Mouse (Mus musculus): ENCODE results near the gene Creb5. TPM values are rescaled to one million over a fixed set of nuclear protein-coding genes. Genes with fewer than 3 reads are reported as not detected.
"Not testable (repeated sequence)": the region's sequence is repeated elsewhere in the genome, so short reads cannot be mapped to it uniquely, and the experiment has no call there.

Gene Creb5
- total RNA-seq, 1 experiment = 1.1 TPM

DNA sequence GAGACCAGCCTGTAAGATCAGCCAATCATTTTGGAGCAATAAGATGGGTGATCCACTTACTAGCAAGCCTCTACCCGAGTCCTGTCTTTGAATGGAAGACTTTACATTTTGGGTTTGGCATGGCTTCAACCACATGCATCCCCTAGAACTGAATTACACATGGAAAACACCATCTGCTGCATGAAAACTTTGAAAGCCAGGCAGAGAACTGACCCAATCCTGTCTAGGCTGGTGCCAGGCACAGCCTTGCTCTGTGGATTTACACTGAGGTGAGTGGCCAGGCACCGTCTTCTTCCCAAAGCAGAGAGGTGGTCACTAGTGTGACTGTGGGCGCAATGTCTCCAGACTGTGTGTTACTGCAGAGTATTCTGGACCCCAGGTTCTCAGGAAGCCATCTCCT lies 109.4 kb downstream of the Creb5 start:
- H3K4me1 ChIP-seq (ENCODE audit: control insufficient read depth in 2 of 2, insufficient read depth in 2 of 2, low read length in 2 of 2, poor library complexity in 1 of 2) = no peaks in the 10 kb centered on the region

DNA sequence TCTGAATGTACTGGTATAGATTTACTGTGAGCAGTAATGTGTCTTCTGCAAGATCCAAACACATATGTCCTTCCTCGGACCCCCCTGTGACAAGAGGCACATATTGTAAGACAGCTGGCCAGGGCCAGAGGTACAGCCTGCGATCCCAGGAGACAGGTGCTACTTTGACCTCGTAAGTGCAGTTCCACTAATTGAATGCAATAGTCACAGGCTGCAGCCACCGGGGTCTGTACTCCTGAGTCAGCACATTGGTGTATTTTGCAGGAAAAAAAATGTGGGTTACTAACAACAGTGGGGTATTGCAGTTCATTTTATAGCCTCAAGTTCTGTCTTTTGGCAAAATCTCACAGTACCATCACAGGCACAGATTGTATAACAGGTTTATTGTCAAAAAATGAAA lies 110.7 kb downstream of the Creb5 start:
- Histone ChIP-seq H3K4me3 (ENCODE audit: insufficient read depth in 1 of 2, low read depth in 1 of 2, low read length in 2 of 2, poor library complexity in 1 of 2, severe bottlenecking in 1 of 2) (no peak overlapping the region), H3K4me1 (ENCODE audit: control insufficient read depth in 2 of 2, insufficient read depth in 2 of 2, low read length in 2 of 2, poor library complexity in 1 of 2) (no peaks in the 10 kb centered on the region), H3K9me3 (ENCODE audit: control insufficient read depth, insufficient read depth, low read depth, low read length) (no peaks in the 10 kb centered on the region), H3K9ac (ENCODE audit: insufficient read depth, low read depth, low read length, poor library complexity, severe bottlenecking) (no peak overlapping the region), H3K27ac (ENCODE audit: insufficient read depth, low read depth, low read length, poor library complexity, severe bottlenecking) (no peak overlapping the region), H3K36me3 (ENCODE audit: control insufficient read depth, insufficient read depth, low read length, poor library complexity, severe bottlenecking) (no peaks in the 10 kb centered on the region)
- no peak for DNase-seq (ENCODE audit: low read depth, low spot score)
- TF ChIP-seq ZC3H11A (IDR thresholded peaks at IDR 0.05; ENCODE audit: borderline replicate concordance, low read depth, low read length) (no peak), MAFK (IDR thresholded peaks at IDR 0.05; ENCODE audit: insufficient read depth, low read depth, low read length) (peak; percentile 60)
- in situ Hi-C loops (cut with MboI; ENCODE audit: low sequenced_read_pairs in 2 of 2, unreplicated experiment in 2 of 2) = no loop called here

More for the DNA sequence above, 109.4 kb downstream of the Creb5 start:
- TF ChIP-seq HCFC1 (IDR thresholded peaks at IDR 0.05; ENCODE audit: borderline replicate concordance, insufficient read depth, low read length) (no peak), ZC3H11A (IDR thresholded peaks at IDR 0.05; ENCODE audit: borderline replicate concordance, low read depth, low read length) (no peak), CHD2 (IDR thresholded peaks at IDR 0.05; ENCODE audit: low read depth, low read length) (no peak), ZNF384 (IDR thresholded peaks at IDR 0.05; ENCODE audit: low read depth, low read length) (no peak), MAFK (IDR thresholded peaks at IDR 0.05; ENCODE audit: insufficient read depth, low read depth, low read length) (no peak)
- no peak overlapping the region for H3K4me3 ChIP-seq (ENCODE audit: insufficient read depth in 1 of 2, low read depth in 1 of 2, low read length in 2 of 2, poor library complexity in 1 of 2, severe bottlenecking in 1 of 2)
- no peak overlapping the region for H3K9ac ChIP-seq (ENCODE audit: insufficient read depth, low read depth, low read length, poor library complexity, severe bottlenecking)
- no peak overlapping the region for H3K27ac ChIP-seq (ENCODE audit: insufficient read depth, low read depth, low read length, poor library complexity, severe bottlenecking)
- no peaks in the 10 kb centered on the region for H3K36me3 ChIP-seq (ENCODE audit: control insufficient read depth, insufficient read depth, low read length, poor library complexity, severe bottlenecking)
- no peaks in the 10 kb centered on the region for H3K9me3 ChIP-seq (ENCODE audit: control insufficient read depth, insufficient read depth, low read depth, low read length)
- no peak for DNase-seq (ENCODE audit: low read depth, low spot score)
- in situ Hi-C loops (cut with MboI; ENCODE audit: low sequenced_read_pairs in 2 of 2, unreplicated experiment in 2 of 2) = no loop called here

DNA sequence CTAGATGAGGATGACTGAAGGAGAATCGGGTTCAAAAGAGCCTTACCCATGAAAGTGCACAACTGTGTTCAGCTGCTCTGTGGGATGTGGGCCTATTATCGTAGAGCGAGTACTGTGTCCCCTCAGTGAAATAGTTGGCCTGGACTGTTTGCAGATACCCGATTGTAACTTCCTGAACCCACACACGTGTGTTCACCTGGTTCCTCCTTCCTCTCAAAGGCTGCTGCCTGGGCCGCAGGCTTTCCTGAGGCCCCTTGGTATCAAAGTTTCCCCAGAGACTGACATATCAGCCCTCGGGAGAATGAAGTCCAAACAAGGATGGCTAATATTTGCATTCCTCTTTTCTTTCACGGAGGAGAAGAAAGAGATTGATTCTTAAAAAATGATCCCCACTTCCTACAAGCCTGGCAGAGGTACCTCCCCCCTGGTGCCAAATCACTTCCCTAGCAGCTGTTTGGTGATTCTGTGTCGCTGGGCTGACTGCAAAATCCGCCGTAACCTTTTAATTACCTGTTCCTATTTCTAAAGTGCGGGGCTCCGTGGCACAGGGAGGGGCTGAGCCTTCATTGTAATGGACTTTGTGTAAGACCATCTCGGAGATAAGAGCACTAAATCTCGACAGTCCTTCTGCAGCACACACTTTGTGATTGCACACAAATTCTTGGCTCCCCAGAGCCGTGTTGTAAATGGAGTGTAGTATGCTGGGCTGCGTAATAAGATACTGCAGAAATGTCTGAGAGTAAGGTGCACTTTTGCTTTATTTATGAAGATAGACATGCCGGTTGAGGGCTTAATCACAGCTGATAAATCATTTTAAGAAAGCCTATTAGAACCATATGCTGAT lies 111.4 kb downstream of the Creb5 start:
- H3K4me1 ChIP-seq (ENCODE audit: control insufficient read depth in 2 of 2, insufficient read depth in 2 of 2, low read length in 2 of 2, poor library complexity in 1 of 2) = no peaks in the 10 kb centered on the region
- H3K9ac ChIP-seq (ENCODE audit: insufficient read depth, low read depth, low read length, poor library complexity, severe bottlenecking) = no peak overlapping the region
- in situ Hi-C loops (cut with MboI; ENCODE audit: low sequenced_read_pairs in 2 of 2, unreplicated experiment in 2 of 2) = no loop called here
- H3K9me3 ChIP-seq (ENCODE audit: control insufficient read depth, insufficient read depth, low read depth, low read length) = no peaks in the 10 kb centered on the region
- TF ChIP-seq ZC3H11A (IDR thresholded peaks at IDR 0.05; ENCODE audit: borderline replicate concordance, low read depth, low read length) = no peak
- TF ChIP-seq MAFK (IDR thresholded peaks at IDR 0.05; ENCODE audit: insufficient read depth, low read depth, low read length) = no peak
- TF ChIP-seq HCFC1 (IDR thresholded peaks at IDR 0.05; ENCODE audit: borderline replicate concordance, insufficient read depth, low read length) = no peak
- no peak for TF ChIP-seq CHD2 (IDR thresholded peaks at IDR 0.05; ENCODE audit: low read depth, low read length)
- TF ChIP-seq ZNF384 (IDR thresholded peaks at IDR 0.05; ENCODE audit: low read depth, low read length) = no peak
- DNase-seq (ENCODE audit: low read depth, low spot score) = no peak
- no peak overlapping the region for H3K4me3 ChIP-seq (ENCODE audit: insufficient read depth in 1 of 2, low read depth in 1 of 2, low read length in 2 of 2, poor library complexity in 1 of 2, severe bottlenecking in 1 of 2)
- no peaks in the 10 kb centered on the region for H3K36me3 ChIP-seq (ENCODE audit: control insufficient read depth, insufficient read depth, low read length, poor library complexity, severe bottlenecking)
- no peak overlapping the region for H3K27ac ChIP-seq (ENCODE audit: insufficient read depth, low read depth, low read length, poor library complexity, severe bottlenecking)

- no peaks in the 10 kb centered on the region for H3K36me3 ChIP-seq (ENCODE audit: control insufficient read depth, insufficient read depth, low read length, poor library complexity, severe bottlenecking)
- no peak overlapping the region for H3K4me3 ChIP-seq (ENCODE audit: insufficient read depth in 1 of 2, low read depth in 1 of 2, low read length in 2 of 2, poor library complexity in 1 of 2, severe bottlenecking in 1 of 2)
- H3K4me1 ChIP-seq (ENCODE audit: control insufficient read depth in 2 of 2, insufficient read depth in 2 of 2, low read length in 2 of 2, poor library complexity in 1 of 2) = no peaks in the 10 kb centered on the region
- no peak overlapping the region for H3K9ac ChIP-seq (ENCODE audit: insufficient read depth, low read depth, low read length, poor library complexity, severe bottlenecking)
- no peak for DNase-seq (ENCODE audit: low read depth, low spot score)
- H3K9me3 ChIP-seq (ENCODE audit: control insufficient read depth, insufficient read depth, low read depth, low read length) = no peaks in the 10 kb centered on the region
- TF ChIP-seq HCFC1 (IDR thresholded peaks at IDR 0.05; ENCODE audit: borderline replicate concordance, insufficient read depth, low read length) (no peak), CHD2 (IDR thresholded peaks at IDR 0.05; ENCODE audit: low read depth, low read length) (no peak), MAFK (IDR thresholded peaks at IDR 0.05; ENCODE audit: insufficient read depth, low read depth, low read length) (no peak), ZNF384 (IDR thresholded peaks at IDR 0.05; ENCODE audit: low read depth, low read length) (no peak), ZC3H11A (IDR thresholded peaks at IDR 0.05; ENCODE audit: borderline replicate concordance, low read depth, low read length) (no peak)
- in situ Hi-C loops (cut with MboI; ENCODE audit: low sequenced_read_pairs in 2 of 2, unreplicated experiment in 2 of 2) = no loop called here
- H3K27ac ChIP-seq (ENCODE audit: insufficient read depth, low read depth, low read length, poor library complexity, severe bottlenecking) = no peak overlapping the region
Observed at GRCm38 (mm10) chr6:53401364-53401763, 114.3 kb downstream of the Creb5 start.

DNA sequence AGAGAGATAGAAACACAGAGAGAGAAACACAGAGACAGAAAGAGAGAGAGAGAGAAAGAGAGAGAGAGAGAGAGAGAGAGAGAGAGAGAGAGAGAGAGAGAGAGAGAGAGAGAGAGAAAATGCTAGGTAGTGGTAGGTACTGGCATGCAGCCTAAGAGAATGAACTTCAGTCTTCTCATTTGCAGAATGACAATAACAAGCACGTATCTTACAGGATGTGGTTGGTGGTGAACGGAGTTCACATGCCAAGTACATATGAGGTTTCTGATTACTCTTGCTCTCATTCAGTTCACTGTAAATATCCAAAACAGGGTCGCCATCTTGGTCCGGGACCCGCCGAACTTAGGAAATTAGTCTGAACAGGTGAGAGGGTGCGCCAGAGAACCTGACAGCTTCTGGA lies 115.5 kb downstream of the Creb5 start:
- H3K36me3 ChIP-seq (ENCODE audit: control insufficient read depth, insufficient read depth, low read length, poor library complexity, severe bottlenecking); in situ Hi-C loops (cut with MboI; ENCODE audit: low sequenced_read_pairs in 2 of 2, unreplicated experiment in 2 of 2): not testable (repeated sequence)

More for the DNA sequence above, 115.5 kb downstream of the Creb5 start:
- H3K9me3 ChIP-seq (ENCODE audit: control insufficient read depth, insufficient read depth, low read depth, low read length); H3K4me3 ChIP-seq (ENCODE audit: insufficient read depth in 1 of 2, low read depth in 1 of 2, low read length in 2 of 2, poor library complexity in 1 of 2, severe bottlenecking in 1 of 2); H3K27ac ChIP-seq (ENCODE audit: insufficient read depth, low read depth, low read length, poor library complexity, severe bottlenecking); H3K9ac ChIP-seq (ENCODE audit: insufficient read depth, low read depth, low read length, poor library complexity, severe bottlenecking); H3K4me1 ChIP-seq (ENCODE audit: control insufficient read depth in 2 of 2, insufficient read depth in 2 of 2, low read length in 2 of 2, poor library complexity in 1 of 2); DNase-seq (ENCODE audit: low read depth, low spot score): not testable (repeated sequence)
